In genomic region chr14:11551892-11552291, GRCm38 (mm10) we compare ENCODE assay signal across 7 mouse cellular contexts. TPM values are rescaled to one million over a fixed set of nuclear protein-coding genes. Genes with fewer than 3 reads are reported as not detected.
DNase-seq lines count a peak whose midpoint lies in the region; ATAC-seq and TF ChIP-seq lines count a peak whose summit lies in the region.

No protein-coding gene starts in this region.

- no peak for DNase-seq in ES-E14 (ENCODE audit: low read depth, low spot score)
- DNase-seq in lung, postnatal 14 days: peak; percentile 8
- DNase-seq in layer of hippocampus, postnatal 14 days (ENCODE audit: low spot score in 2 of 2): no peak
- no peak for DNase-seq in layer of hippocampus, adult 9-11 months

- no peak for ATAC-seq in hindbrain, embryonic 12.5 days (ENCODE audit: low FRiP score)
- no peak for ATAC-seq in erythroid progenitor cell, adult 5-6 weeks (replicated peaks; ENCODE audit: low FRiP score, poor library complexity, severe bottlenecking)

- peaks cover 2 to 7% of the 10 kb centered on the region in 2 experiments; a peak in 3 of 4 replicates for H3K4me1 ChIP-seq in ES-E14 (ENCODE audit: control insufficient read depth in 2 of 2, insufficient read depth in 2 of 2, low read length in 2 of 2, poor library complexity in 1 of 2)
- H3K4me1 ChIP-seq in cortical plate, adult 2 months (ENCODE audit: control insufficient read depth, insufficient read depth, low read length): 0 out of 2 replicates have a peak, but pooled peaks cover 1% of the 10 kb centered on the region
- peaks cover 16% of the 10 kb centered on the region for H3K4me1 ChIP-seq in hindbrain, embryonic 12.5 days

- no peak overlapping the region for H3K9ac ChIP-seq in ES-E14 (ENCODE audit: insufficient read depth, low read depth, low read length, poor library complexity, severe bottlenecking)
- no peak overlapping the region for H3K9ac ChIP-seq in hindbrain, embryonic 12.5 days

- H3K27me3 ChIP-seq in hindbrain, embryonic 12.5 days: no peaks in the 10 kb centered on the region

- in situ Hi-C loops in ES-E14 (cut with MboI; ENCODE audit: low sequenced_read_pairs in 2 of 2, unreplicated experiment in 2 of 2): loop anchor here (25.0 kb wide), 1 partner anchor 585 kb away; no protein-coding TSS in a partner anchor

- peak overlapping the region; percentile 89 for H3K4me2 ChIP-seq in hindbrain, embryonic 12.5 days (replicated peaks)

- no peaks in the 10 kb centered on the region for H3K9me3 ChIP-seq in ES-E14 (ENCODE audit: control insufficient read depth, insufficient read depth, low read depth, low read length)
- no peaks in the 10 kb centered on the region for H3K9me3 ChIP-seq in hindbrain, embryonic 12.5 days (replicated peaks)

- TF ChIP-seq CTCF in cortical plate, adult 2 months (IDR thresholded peaks at IDR 0.05; ENCODE audit: extremely low read depth, insufficient read depth, low read length): no peak

- WGBS in hindbrain, embryonic 12.5 days: 21% methylated on average over 11 of the region's 11 CpGs

- H3K36me3 ChIP-seq in ES-E14 (ENCODE audit: control insufficient read depth, insufficient read depth, low read length, poor library complexity, severe bottlenecking): no peaks in the 10 kb centered on the region
- H3K36me3 ChIP-seq in hindbrain, embryonic 12.5 days: no peaks in the 10 kb centered on the region

- H3K27ac ChIP-seq in ES-E14 (ENCODE audit: insufficient read depth, low read depth, low read length, poor library complexity, severe bottlenecking): no peak overlapping the region
- H3K27ac ChIP-seq in cortical plate, adult 2 months (ENCODE audit: insufficient read depth, low read length): no peak overlapping the region
- H3K27ac ChIP-seq in hindbrain, embryonic 12.5 days: no peak overlapping the region

- H3K4me3 ChIP-seq in ES-E14 (ENCODE audit: insufficient read depth in 1 of 2, low read depth in 1 of 2, low read length in 2 of 2, poor library complexity in 1 of 2, severe bottlenecking in 1 of 2): peak overlapping the region; percentile 84 to 92; a peak in 3 of 4 replicates
- H3K4me3 ChIP-seq in cortical plate, adult 2 months (ENCODE audit: insufficient read depth, low read length): peak overlapping the region; percentile 87; the same call in 1 of the 2 replicates
- 0 out of 2 replicates have a peak overlapping the region, but pooled peaks have one; percentile 77 for H3K4me3 ChIP-seq in hindbrain, embryonic 12.5 days

- no peak for TF ChIP-seq POLR2A in cortical plate, adult 2 months (IDR thresholded peaks at IDR 0.05; ENCODE audit: extremely low read depth, insufficient read depth, low read length)

TF ChIP-seq in ES-E14, 5 proteins besides CTCF, POLR2A, EP300 and RAD21:
- TF ChIP-seq ZNF384 (IDR thresholded peaks at IDR 0.05; ENCODE audit: low read depth, low read length) (no peak), CHD2 (IDR thresholded peaks at IDR 0.05; ENCODE audit: low read depth, low read length) (no peak), HCFC1 (IDR thresholded peaks at IDR 0.05; ENCODE audit: borderline replicate concordance, insufficient read depth, low read length) (no peak), ZC3H11A (IDR thresholded peaks at IDR 0.05; ENCODE audit: borderline replicate concordance, low read depth, low read length) (no peak)
TF ChIP-seq in ES-E14: peak in this region for 0.

RNA-seq across cellular contexts. Expression of gene Ptprg, which starts 1.4 kb away (rescaled TPM):
- total RNA-seq in ES-E14 (2012; rRNA removed): 59.8 and 75.6 TPM in 2 replicates
- 27.9 and 31.0 TPM in 2 replicates for polyA plus RNA-seq in cortical plate, adult 2 months (2012; rRNA removed)
- polyA plus RNA-seq in hindbrain, embryonic 12.5 days (2016; fragmentation: Nextera tagmentation; extraction: Ambion mirVana): 55.8 and 63.4 TPM in 2 replicates
- 1.7 TPM in 1 of 2 replicates, not detected in the other for total RNA-seq in erythroid progenitor cell, adult 5-6 weeks (2015; ENCODE audit: low replicate concordance)
- not detected in 2 replicates for total RNA-seq in erythroid progenitor cell, adult 5-6 weeks (2017; ENCODE audit: low replicate concordance)
- 100 to 1,000 TPM; 165 to 169 TPM for total RNA-seq in layer of hippocampus, postnatal 14 days (2021)

Comparison
In these comparisons a context has a peak if more than half of its experiments do, and no peak if none do; other contexts are left out.
1. RNA of gene Ptprg, which starts 1.4 kb away (total RNA-seq): 165 to 169 TPM in layer of hippocampus, postnatal 14 days and 59.8 to 75.6 TPM in ES-E14; 1.7 TPM in erythroid progenitor cell, adult 5-6 weeks; every median in the first group is over 10 times any median in the second.
2. Peak in every context shown above with its lines, with median percentiles within 50 percentile points of each other: H3K4me3 ChIP-seq.